Mouse (Mus musculus): ENCODE data around the gene Sash3.
A peak's percentile ranks its signal among the peaks of the same experiment; 100 is the strongest.

The Sash3 gene

GRCm38 (mm10) chrX:48146262-48146661 is at the start of gene Sash3:
Gene Sash3, plus strand, starts transcription at chrX:48146436.
- no peak for DNase-seq (ENCODE audit: low read depth, low spot score)

GRCm38 (mm10) chrX:48096580-48096979 is 49.7 kb upstream of the Sash3 start:
- DNase-seq (ENCODE audit: low read depth, low spot score), result no peak

- no peak for DNase-seq (ENCODE audit: low read depth, low spot score)
Observed at GRCm38 (mm10) chrX:48098470-48099129, 47.6 kb upstream of the Sash3 start.

GRCm38 (mm10) chrX:48099871-48100270 is 46.4 kb upstream of the Sash3 start:
- DNase-seq (ENCODE audit: low read depth, low spot score), result no peak

- no peak for DNase-seq (ENCODE audit: low read depth, low spot score)
Observed at GRCm38 (mm10) chrX:48103256-48103655, 43.0 kb upstream of the Sash3 start.

- DNase-seq (ENCODE audit: low read depth, low spot score), result no peak
Observed at GRCm38 (mm10) chrX:48104736-48105441, 41.3 kb upstream of the Sash3 start.

- no peak for DNase-seq (ENCODE audit: low read depth, low spot score)
Observed at GRCm38 (mm10) chrX:48106226-48106625, 40.0 kb upstream of the Sash3 start.

GRCm38 (mm10) chrX:48108394-48109315 is 37.6 kb upstream of the Sash3 start, which contains the start of gene Xpnpep2:
Gene Xpnpep2, plus strand, starts transcription at chrX:48108725.
- peak; percentile 61 for DNase-seq (ENCODE audit: low read depth, low spot score)

- DNase-seq (ENCODE audit: low read depth, low spot score), result no peak
Observed at GRCm38 (mm10) chrX:48109316-48109655, 37.0 kb upstream of the Sash3 start.

GRCm38 (mm10) chrX:48119294-48119693 is 26.9 kb upstream of the Sash3 start:
- DNase-seq (ENCODE audit: low read depth, low spot score), result no peak

- DNase-seq (ENCODE audit: low read depth, low spot score), result peak; percentile 61
Observed at GRCm38 (mm10) chrX:48124132-48125071, 21.8 kb upstream of the Sash3 start.

- DNase-seq (ENCODE audit: low read depth, low spot score), result no peak
Observed at GRCm38 (mm10) chrX:48126903-48127476, 19.2 kb upstream of the Sash3 start.

- DNase-seq (ENCODE audit: low read depth, low spot score), result no peak
Observed at GRCm38 (mm10) chrX:48127502-48128218, 18.6 kb upstream of the Sash3 start.

GRCm38 (mm10) chrX:48129167-48129566 is 17.1 kb upstream of the Sash3 start:
- no peak for DNase-seq (ENCODE audit: low read depth, low spot score)

- no peak for DNase-seq (ENCODE audit: low read depth, low spot score)
Observed at GRCm38 (mm10) chrX:48136935-48137334, 9.3 kb upstream of the Sash3 start.

GRCm38 (mm10) chrX:48138011-48138410 is 8.2 kb upstream of the Sash3 start:
- DNase-seq (ENCODE audit: low read depth, low spot score), result no peak

GRCm38 (mm10) chrX:48138539-48139275 is 7.5 kb upstream of the Sash3 start:
- DNase-seq (ENCODE audit: low read depth, low spot score), result peak; percentile 1

GRCm38 (mm10) chrX:48139368-48140285 is 6.6 kb upstream of the Sash3 start:
- no peak for DNase-seq (ENCODE audit: low read depth, low spot score)

Data from forelimb bud, embryonic 11.5 days (tissue).